Mouse (Mus musculus) neutrophil, adult 5-6 weeks (primary cell): Measurements from ENCODE around the gene Hnrnpm. TPM values are rescaled to one million over a fixed set of nuclear protein-coding genes. Genes with fewer than 3 reads are reported as not detected.
"Not testable (repeated sequence)": the region's sequence is repeated elsewhere in the genome, so short reads cannot be mapped to it uniquely, and the experiment has no call there.

ENCODE experiments used
- ATAC-seq: fragments of 151-379, 151-347 bp; 2 replicates; pipeline ENCODE4 v1.8.0; 2017; ENCODE audit warnings: mild to moderate bottlenecking, moderate TSS enrichment; ENCODE audit not compliant: insufficient number of reproducible peaks, poor library complexity, low FRiP score, severe bottlenecking; ENCODE audit errors: extremely low read depth
- total RNA-seq: library from RNA; stranded (forward); fragments of 200-1000 nt; gene quantifications from 2 replicates; pipeline ENCODE4 v1.2.3, GENCODE M21; 2017

The Hnrnpm gene
- total RNA-seq, 1 experiment from 2014 or later, result 353 TPM

- no peak for ATAC-seq
Observed at GRCm38 (mm10) chr17:33676086-33676485, 10.6 kb downstream of the Hnrnpm start.

- no peak for ATAC-seq
Observed at GRCm38 (mm10) chr17:33675452-33675851, 11.2 kb downstream of the Hnrnpm start.

GRCm38 (mm10) chr17:33673837-33674236 is 12.8 kb downstream of the Hnrnpm start:
- no peak for ATAC-seq

- no peak for ATAC-seq
Observed at GRCm38 (mm10) chr17:33669681-33670080, 17.0 kb downstream of the Hnrnpm start.

GRCm38 (mm10) chr17:33666813-33667212 is 19.8 kb downstream of the Hnrnpm start:
- no peak for ATAC-seq

- no peak for ATAC-seq
Observed at GRCm38 (mm10) chr17:33649781-33650475, 36.7 kb downstream of the Hnrnpm start.

GRCm38 (mm10) chr17:33645073-33645472 is 41.6 kb downstream of the Hnrnpm start:
- no peak for ATAC-seq

GRCm38 (mm10) chr17:33644068-33644467 is 42.6 kb downstream of the Hnrnpm start:
- ATAC-seq, result no peak

- no peak for ATAC-seq
Observed at GRCm38 (mm10) chr17:33639743-33640142, 46.9 kb downstream of the Hnrnpm start.

- ATAC-seq, result peak; percentile 57
Observed at GRCm38 (mm10) chr17:33637516-33638276, 49.0 kb downstream of the Hnrnpm start, which contains the start of gene Pram1. Gene Pram1 (plus strand): TSS chr17:33638056.

GRCm38 (mm10) chr17:33637038-33637437 is 49.6 kb downstream of the Hnrnpm start:
- ATAC-seq, result no peak

- no peak for ATAC-seq
Observed at GRCm38 (mm10) chr17:33631796-33632195, 54.9 kb downstream of the Hnrnpm start.

GRCm38 (mm10) chr17:33631236-33631635 is 55.4 kb downstream of the Hnrnpm start:
- no peak for ATAC-seq

GRCm38 (mm10) chr17:33630171-33630895 is 56.3 kb downstream of the Hnrnpm start:
- no peak for ATAC-seq

GRCm38 (mm10) chr17:33629487-33630125 is 57.1 kb downstream of the Hnrnpm start:
- ATAC-seq, result no peak

- ATAC-seq, result peak; percentile 91
Observed at GRCm38 (mm10) chr17:33628621-33629486, 57.8 kb downstream of the Hnrnpm start, which contains the start of gene Zfp414. Gene Zfp414 (plus strand): TSS chr17:33629090.

- no peak for ATAC-seq
Observed at GRCm38 (mm10) chr17:33627281-33627680, 59.4 kb downstream of the Hnrnpm start.

GRCm38 (mm10) chr17:33613726-33614125 is 72.9 kb downstream of the Hnrnpm start:
- ATAC-seq, result not testable (repeated sequence)
